Mouse (Mus musculus) lung, postnatal 0 days (tissue): ENCODE measurements around the gene Alk.

Experiments used
- CTCF ChIP-seq: IDR thresholded peaks from 2 replicates; pipeline ENCODE4 v1.5.1; 2016; ENCODE audit warnings: antibody characterized with exemption, mild to moderate bottlenecking
- EP300 ChIP-seq: IDR thresholded peaks from 2 replicates; pipeline ENCODE4 v1.6.1; 2016; ENCODE audit warnings: antibody characterized with exemption, mild to moderate bottlenecking, control low read depth

GRCm38 (mm10) chr17:72401861-72402260 lies 202.6 kb downstream of the Alk start:
- no peak for TF ChIP-seq CTCF
- TF ChIP-seq EP300: no peak
